ENCODE assay signal across 19 mouse cellular contexts in the genomic region with DNA sequence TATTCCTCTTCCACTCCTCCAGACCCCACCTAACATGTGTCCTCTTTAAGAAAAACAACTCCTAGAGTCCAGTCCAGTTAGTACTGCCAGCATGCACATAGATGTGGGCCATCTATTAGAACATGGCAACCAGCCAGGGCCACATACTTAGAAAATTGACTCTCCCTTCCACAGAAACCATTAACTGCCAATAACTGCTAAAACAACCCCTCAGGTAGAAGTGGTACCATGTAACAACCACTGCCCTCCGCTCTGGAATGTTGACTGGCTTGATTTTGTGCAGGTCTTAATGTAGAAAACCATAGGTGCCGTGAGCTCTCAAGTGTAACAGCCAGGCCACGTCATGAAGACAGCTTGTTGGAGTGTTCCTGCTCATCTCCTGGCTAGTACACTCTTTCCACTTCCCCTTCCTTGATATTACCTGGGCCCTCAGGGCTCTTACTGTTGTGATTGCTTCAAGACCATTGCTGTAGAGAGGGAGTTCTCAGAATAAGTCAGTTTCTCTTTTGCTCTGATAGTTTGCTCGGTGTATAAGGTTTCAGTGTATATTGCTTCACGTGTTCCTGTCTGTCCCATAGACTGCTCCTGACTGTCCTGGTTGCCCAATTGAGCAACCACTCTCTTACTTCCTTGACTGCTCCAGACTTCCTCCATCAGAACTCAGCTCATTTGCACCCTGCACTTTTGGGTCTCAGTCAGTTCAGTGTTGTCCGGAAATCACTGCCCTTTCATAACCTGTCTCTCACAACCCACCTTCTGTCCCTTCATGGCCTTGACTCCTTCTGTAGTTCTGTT. TPM values are rescaled to one million over a fixed set of nuclear protein-coding genes. Genes with fewer than 3 reads are reported as not detected.
A peak's percentile ranks its signal among the peaks of the same experiment; 100 is the strongest.
DNase-seq lines count a peak whose midpoint lies in the region; ATAC-seq and TF ChIP-seq lines count a peak whose summit lies in the region.
"Had no signal": no experiment of that assay in that cellular context is flagged by ENCODE, and none has a peak within 500 bp of the region (broad histone marks: within the 10 kb centered on the region; RNA-seq: fewer than 3 reads in every experiment).

No protein-coding gene starts in this region.

- peaks cover 18% of the 10 kb centered on the region for H3K4me1 ChIP-seq in liver, postnatal 0 days (ENCODE audit: insufficient read depth)
- H3K4me1 ChIP-seq in liver, embryonic 11.5 days (replicated peaks; ENCODE audit: control insufficient read depth, insufficient read depth, low read length): no peaks in the 10 kb centered on the region
- H3K4me1 ChIP-seq in intestine, postnatal 0 days (replicated peaks; ENCODE audit: control insufficient read depth, insufficient read depth, low read length): no peaks in the 10 kb centered on the region; the same call in 1 of the 2 replicates

- no peak for TF ChIP-seq EP300 in liver, postnatal 0 days (IDR thresholded peaks at IDR 0.05; ENCODE audit: low read depth)

- 63% methylated on average over 6 of the region's 6 CpGs for WGBS in liver, postnatal 0 days (ENCODE audit: insufficient replicate concordance)
- 81% methylated on average over 6 of the region's 6 CpGs for WGBS in liver, embryonic 11.5 days
- WGBS in intestine, postnatal 0 days: 64% methylated on average over 6 of the region's 6 CpGs

- no peaks in the 10 kb centered on the region for H3K27me3 ChIP-seq in liver, postnatal 0 days (ENCODE audit: insufficient read depth, low read length)
- no peaks in the 10 kb centered on the region for H3K27me3 ChIP-seq in liver, embryonic 11.5 days (replicated peaks; ENCODE audit: control insufficient read depth, insufficient read depth, low read length)
- H3K27me3 ChIP-seq in intestine, postnatal 0 days (replicated peaks; ENCODE audit: control insufficient read depth, insufficient read depth, low read length): no peaks in the 10 kb centered on the region
- H3K27me3 ChIP-seq: stomach, embryonic 15.5 days had no signal

- peaks cover 37% of the 10 kb centered on the region for H3K36me3 ChIP-seq in liver, postnatal 0 days (replicated peaks; ENCODE audit: insufficient read depth, low read length)
- peaks cover 2% of the 10 kb centered on the region for H3K36me3 ChIP-seq in liver, embryonic 11.5 days (ENCODE audit: control insufficient read depth, insufficient read depth, low read length)
- H3K36me3 ChIP-seq in intestine, postnatal 0 days (ENCODE audit: control insufficient read depth, insufficient read depth): peaks cover 46% of the 10 kb centered on the region

- no peak overlapping the region for H3K9ac ChIP-seq in liver, postnatal 0 days (replicated peaks)
- no peak overlapping the region for H3K9ac ChIP-seq in liver, embryonic 11.5 days (ENCODE audit: low read depth, low read length)
- H3K9ac ChIP-seq in intestine, postnatal 0 days (ENCODE audit: low read depth, low read length): no peak overlapping the region
- H3K9ac ChIP-seq: hindbrain, embryonic 14.5 days; stomach, embryonic 15.5 days had no signal

- TF ChIP-seq CTCF in liver, postnatal 0 days (IDR thresholded peaks at IDR 0.05; ENCODE audit: low read depth): no peak
- TF ChIP-seq CTCF in intestine, postnatal 0 days (IDR thresholded peaks at IDR 0.05; ENCODE audit: low read depth): no peak

- no peak overlapping the region for H3K4me3 ChIP-seq in liver, postnatal 0 days (ENCODE audit: low read depth, low read length)
- no peak overlapping the region for H3K4me3 ChIP-seq in liver, embryonic 11.5 days (ENCODE audit: low read depth, low read length)
- H3K4me3 ChIP-seq in intestine, postnatal 0 days (ENCODE audit: low read depth, low read length): no peak overlapping the region
- H3K4me3 ChIP-seq: gastrocnemius, adult 2 months; heart, adult 2 months; myocyte; stomach, embryonic 15.5 days had no signal

- H3K9me3 ChIP-seq in liver, postnatal 0 days (ENCODE audit: low read length): no peaks in the 10 kb centered on the region
- H3K9me3 ChIP-seq in liver, embryonic 11.5 days (ENCODE audit: control insufficient read depth, low read length): no peaks in the 10 kb centered on the region
- H3K9me3 ChIP-seq in intestine, postnatal 0 days (ENCODE audit: control insufficient read depth): no peaks in the 10 kb centered on the region
- H3K9me3 ChIP-seq: stomach, embryonic 15.5 days had no signal

- peak; percentile 64 for ATAC-seq in liver, postnatal 0 days
- ATAC-seq in liver, embryonic 11.5 days (replicated peaks; ENCODE audit: low FRiP score): no peak
- peak; percentile 67 for ATAC-seq in intestine, postnatal 0 days
- peak; percentile 87 for ATAC-seq in megakaryocyte progenitor cell, adult 5-6 weeks (replicated peaks; ENCODE audit: poor library complexity)
- ATAC-seq: forebrain, embryonic 16.5 days had no signal

- H3K4me2 ChIP-seq in liver, postnatal 0 days (ENCODE audit: low read depth, low read length): peak overlapping the region; percentile 10
- H3K4me2 ChIP-seq in liver, embryonic 11.5 days: no peak overlapping the region
- H3K4me2 ChIP-seq in intestine, postnatal 0 days (replicated peaks; ENCODE audit: low read depth): no peak overlapping the region
- H3K4me2 ChIP-seq: hindbrain, embryonic 14.5 days; stomach, embryonic 15.5 days had no signal

- H3K27ac ChIP-seq in liver, postnatal 0 days (ENCODE audit: low read depth): peak overlapping the region; percentile 25; the same call in 1 of the 2 replicates
- H3K27ac ChIP-seq in liver, embryonic 11.5 days (ENCODE audit: low read depth, low read length): no peak overlapping the region
- peak overlapping the region; percentile 29; the same call in 1 of the 2 replicates for H3K27ac ChIP-seq in intestine, postnatal 0 days (ENCODE audit: low read depth, low read length)
- H3K27ac ChIP-seq: gastrocnemius, adult 2 months; heart, adult 2 months; hindbrain, embryonic 14.5 days; stomach, embryonic 15.5 days had no signal

- DNase-seq in liver, postnatal 0 days: no peak
- DNase-seq in liver, embryonic 11.5 days (ENCODE audit: low spot score): no peak
- DNase-seq in kidney, postnatal 25 days: peak; percentile 59 to 66
- DNase-seq in left cerebral cortex, adult 9 months (ENCODE audit: low spot score in 2 of 2): no peak
- no peak for DNase-seq in frontal cortex, postnatal 14 days (ENCODE audit: low spot score in 2 of 2)
- DNase-seq: adrenal gland, postnatal 10 days; cerebellum, adult 9-10 months; embryo, embryonic 11 days; gastrocnemius, adult 2 months; heart, adult 2 months; layer of hippocampus, postnatal 36 days; right cerebral cortex, adult 18-20 months; thymus, postnatal 14 days had no signal

RNA-seq across cellular contexts. Expression of a gene that starts 26.7 kb away (rescaled TPM):
- polyA plus RNA-seq in liver, postnatal 0 days (2015; fragmentation: Nextera tagmentation; extraction: Ambion mirVana): 28.1 and 29.7 TPM in 2 replicates
- polyA plus RNA-seq in liver, embryonic 11.5 days (2014; fragmentation: Nextera tagmentation; extraction: Ambion mirVana): 39.8 and 42.8 TPM in 2 replicates
- 76.2 and 83.0 TPM in 2 replicates for polyA plus RNA-seq in intestine, postnatal 0 days (2015; fragmentation: Nextera tagmentation; extraction: Ambion mirVana)
- 122 and 178 TPM in 2 replicates for total RNA-seq in megakaryocyte progenitor cell, adult 5-6 weeks (2015)
- 208 and 211 TPM in 2 replicates for total RNA-seq in megakaryocyte progenitor cell, adult 5-6 weeks (2017)

RNA-seq across cellular contexts. Expression of a gene that starts 28.7 kb away (rescaled TPM):
- polyA plus RNA-seq in liver, postnatal 0 days (2015; fragmentation: Nextera tagmentation; extraction: Ambion mirVana): 24.8 and 48.6 TPM in 2 replicates
- polyA plus RNA-seq in liver, embryonic 11.5 days (2014; fragmentation: Nextera tagmentation; extraction: Ambion mirVana): 35.4 and 37.5 TPM in 2 replicates
- 113 and 155 TPM in 2 replicates for polyA plus RNA-seq in intestine, postnatal 0 days (2015; fragmentation: Nextera tagmentation; extraction: Ambion mirVana)
- total RNA-seq in megakaryocyte progenitor cell, adult 5-6 weeks (2015): 39.7 and 43.8 TPM in 2 replicates
- total RNA-seq in megakaryocyte progenitor cell, adult 5-6 weeks (2017): 38.2 and 39.8 TPM in 2 replicates

RNA-seq across cellular contexts. Expression of a gene that starts 32.3 kb away (rescaled TPM):
- polyA plus RNA-seq in liver, postnatal 0 days (2015; fragmentation: Nextera tagmentation; extraction: Ambion mirVana): 165 and 167 TPM in 2 replicates
- polyA plus RNA-seq in liver, embryonic 11.5 days (2014; fragmentation: Nextera tagmentation; extraction: Ambion mirVana): 278 and 287 TPM in 2 replicates
- polyA plus RNA-seq in intestine, postnatal 0 days (2015; fragmentation: Nextera tagmentation; extraction: Ambion mirVana): 303 and 317 TPM in 2 replicates
- 239 and 257 TPM in 2 replicates for total RNA-seq in megakaryocyte progenitor cell, adult 5-6 weeks (2015)
- 65.6 and 86.1 TPM in 2 replicates for total RNA-seq in megakaryocyte progenitor cell, adult 5-6 weeks (2017)

RNA-seq across cellular contexts. Expression of a gene that starts 49.4 kb away (rescaled TPM):
- polyA plus RNA-seq in liver, postnatal 0 days (2015; fragmentation: Nextera tagmentation; extraction: Ambion mirVana): 9.5 TPM in 2 replicates
- polyA plus RNA-seq in liver, embryonic 11.5 days (2014; fragmentation: Nextera tagmentation; extraction: Ambion mirVana): 1.7 TPM in 2 replicates
- polyA plus RNA-seq in intestine, postnatal 0 days (2015; fragmentation: Nextera tagmentation; extraction: Ambion mirVana): 16.1 and 17.4 TPM in 2 replicates
- 5.0 and 6.9 TPM in 2 replicates for total RNA-seq in megakaryocyte progenitor cell, adult 5-6 weeks (2015)
- 10.5 and 12.6 TPM in 2 replicates for total RNA-seq in megakaryocyte progenitor cell, adult 5-6 weeks (2017)

RNA-seq across cellular contexts. Expression of a gene that starts 54.7 kb away (rescaled TPM):
- polyA plus RNA-seq in liver, postnatal 0 days (2015; fragmentation: Nextera tagmentation; extraction: Ambion mirVana): 42.6 and 48.1 TPM in 2 replicates
- 14.2 and 16.0 TPM in 2 replicates for polyA plus RNA-seq in liver, embryonic 11.5 days (2014; fragmentation: Nextera tagmentation; extraction: Ambion mirVana)
- 28.3 and 29.2 TPM in 2 replicates for polyA plus RNA-seq in intestine, postnatal 0 days (2015; fragmentation: Nextera tagmentation; extraction: Ambion mirVana)
- total RNA-seq in megakaryocyte progenitor cell, adult 5-6 weeks (2015): 95.9 and 111 TPM in 2 replicates
- total RNA-seq in megakaryocyte progenitor cell, adult 5-6 weeks (2017): 175 and 202 TPM in 2 replicates

Comparison
In these comparisons a context has a peak if more than half of its experiments do, and no peak if none do; other contexts are left out.
1. DNase-seq: peak in kidney, postnatal 25 days (2 of 2); none in liver, postnatal 0 days (single experiment), liver, embryonic 11.5 days (single experiment), left cerebral cortex, adult 9 months (0 of 2) and frontal cortex, postnatal 14 days (0 of 2).